Mouse (Mus musculus) gonadal fat pad, adult 2 months (tissue): Measurements from ENCODE around the gene Brf1. TPM values are rescaled to one million over a fixed set of nuclear protein-coding genes. Genes with fewer than 3 reads are reported as not detected.

Experiments
- polyA plus RNA-seq: library from polyadenylated mRNA; depleted of rRNA; stranded (reverse); fragments of >200 nt; gene quantifications from 2 replicates; pipeline ENCODE4 v1.2.3, GENCODE M21; 2012; rRNA removed

Gene Brf1
- polyA plus RNA-seq, 1 experiment, result 66.2 TPM

Other genes starting within 250 kb of the Brf1 start
- 53.6 and 55.4 TPM in 2 replicates for gene Pld4, start 240.0 kb downstream of the Brf1 start, polyA plus RNA-seq
- gene Ahnak2, start 198.0 kb downstream of the Brf1 start, polyA plus RNA-seq, result 4.7 and 5.2 TPM in 2 replicates
- gene Clba1, start 191.8 kb downstream of the Brf1 start, polyA plus RNA-seq, result 8.3 and 9.7 TPM in 2 replicates
- gene Cdca4, start 171.3 kb downstream of the Brf1 start, polyA plus RNA-seq, result 16.2 and 17.9 TPM in 2 replicates
- gene Gpr132, start 132.5 kb downstream of the Brf1 start, polyA plus RNA-seq, result 2.6 and 3.7 TPM in 2 replicates
- gene Jag2, start 70.9 kb downstream of the Brf1 start, polyA plus RNA-seq, result 39.4 and 46.9 TPM in 2 replicates
- 47.3 and 51.0 TPM in 2 replicates for gene Nudt14, start 58.6 kb downstream of the Brf1 start, polyA plus RNA-seq
- 25.7 and 41.8 TPM in 2 replicates for gene Btbd6, start 24.2 kb downstream of the Brf1 start, polyA plus RNA-seq
- gene Pacs2, start 13.8 kb upstream of the Brf1 start, polyA plus RNA-seq, result 39.0 and 39.1 TPM in 2 replicates
- gene Tex22, start 73.8 kb upstream of the Brf1 start, polyA plus RNA-seq, result 1.1 and 2.4 TPM in 2 replicates
- gene Mta1, start 97.6 kb upstream of the Brf1 start, polyA plus RNA-seq, result 52.1 and 58.6 TPM in 2 replicates
- 250 and 281 TPM in 2 replicates for gene Crip2, start 139.5 kb upstream of the Brf1 start, polyA plus RNA-seq
- gene Crip1, start 145.6 kb upstream of the Brf1 start, polyA plus RNA-seq, result 9,197 and 10,915 TPM in 2 replicates
- 4.5 and 4.6 TPM in 2 replicates for gene Tedc1, start 155.7 kb upstream of the Brf1 start, polyA plus RNA-seq
- gene Tmem121, start 185.2 kb upstream of the Brf1 start, polyA plus RNA-seq, result 0.89 and 1.0 TPM in 2 replicates